Mouse (Mus musculus): ENCODE measurements around the gene Sgf29. TPM values are rescaled to one million over a fixed set of nuclear protein-coding genes. Genes with fewer than 3 reads are reported as not detected.
A peak's percentile ranks its signal among the peaks of the same experiment; 100 is the strongest.

Sgf29 gene
- 10 to 100 TPM in 21 of 26 experiments, 1 to 10 TPM in 5; 3.7 to 39.6 (median 21.9) TPM for total RNA-seq (2018; cell fraction: chromatin; rRNA removed)
- 10 to 100 TPM; 10.2 to 23.4 (median 16.9) TPM for total RNA-seq (2018; cell fraction: cytosol; rRNA removed)
- total RNA-seq (2018; cell fraction: nucleus; rRNA removed), result 10 to 100 TPM in 18 of 26 experiments, 1 to 10 TPM in 8; 4.0 to 36.7 (median 16.2) TPM
- 12.5 to 21.7 TPM (median 17.0 TPM) in 3 replicates for polyA plus RNA-seq (2018)

DNA sequence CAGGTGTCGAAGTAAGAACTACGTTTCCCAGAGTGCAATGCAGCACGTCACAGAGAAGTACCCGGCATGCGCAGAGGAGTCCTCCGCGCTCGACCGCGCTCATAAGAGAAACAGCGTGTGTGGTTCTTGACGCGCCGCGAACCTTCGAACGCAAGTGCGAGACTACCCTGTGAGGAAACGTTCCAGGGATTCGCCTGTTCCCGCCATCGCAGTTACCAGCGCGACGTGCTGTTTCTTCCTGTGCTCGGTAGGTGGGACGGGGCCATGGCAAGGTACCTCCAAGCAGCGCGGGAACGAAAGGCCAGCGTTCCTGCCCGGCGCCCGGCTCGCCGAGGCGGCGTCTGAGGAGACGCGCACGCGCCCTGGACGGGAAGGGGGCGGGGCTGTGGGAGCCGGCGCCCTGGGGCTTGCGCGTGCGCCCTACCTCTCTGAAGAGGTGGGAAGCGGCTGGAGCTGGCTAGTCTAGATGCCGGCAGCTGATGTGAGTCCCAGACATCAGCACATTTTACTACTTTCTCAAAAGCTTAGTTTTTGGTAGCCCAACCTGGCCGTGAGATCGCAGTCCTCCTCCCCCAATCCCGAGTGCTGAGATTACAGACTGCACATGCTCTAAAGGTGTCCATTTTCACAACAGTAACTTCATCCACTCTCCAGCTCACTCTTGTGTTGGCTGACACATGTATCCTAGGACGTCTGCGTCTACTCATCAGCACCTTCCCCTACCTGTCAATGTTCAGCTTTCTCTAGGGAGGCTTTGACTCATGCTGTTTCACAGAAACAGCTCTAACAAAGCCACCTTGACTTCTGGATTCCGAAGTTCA lies at the start of gene Sgf29:
TSS of gene Sgf29 (plus strand) at position 79 of the 821 bp plus-strand sequence.
- H3K27ac ChIP-seq, result peak within 1 kb of the TSS; percentile 71
- 2% methylated on average over 42 of the region's 57 CpGs for WGBS (ENCODE audit: missing documents)
- H3K4me3 ChIP-seq (ENCODE audit: inconsistent target), result peak within 1 kb of the TSS; percentile 48
- H3K79me2 ChIP-seq (ENCODE audit: inconsistent target), result peaks cover 35% of the 10 kb centered on the region
- H3K36me3 ChIP-seq (ENCODE audit: inconsistent target), result no peaks in the 10 kb centered on the region

DNA sequence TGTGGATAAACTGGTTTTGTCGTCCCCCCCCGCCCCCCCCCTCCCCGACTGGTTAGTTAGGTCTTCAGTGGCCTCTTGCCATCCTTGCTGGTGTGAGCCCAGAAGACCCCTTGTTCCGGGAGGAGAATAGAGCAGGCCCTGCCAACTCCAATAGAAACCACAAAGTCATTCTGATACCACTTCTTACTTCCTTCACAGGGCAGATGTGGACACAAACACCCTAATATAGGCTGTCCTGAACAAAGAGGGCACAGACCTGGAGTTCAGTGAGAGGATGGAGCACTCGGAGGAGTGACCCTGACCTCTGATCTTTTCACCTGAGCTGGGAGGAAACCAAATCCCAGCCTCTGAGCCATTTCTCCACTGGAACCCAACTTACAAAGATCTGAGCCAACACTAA lies 47.2 kb upstream of the Sgf29 start:
- Histone ChIP-seq H3K27ac (no peak overlapping the region), H3K36me3 (ENCODE audit: inconsistent target) (no peaks in the 10 kb centered on the region), H3K79me2 (ENCODE audit: inconsistent target) (no peaks in the 10 kb centered on the region), H3K4me3 (ENCODE audit: inconsistent target) (no peak overlapping the region)
- WGBS (ENCODE audit: missing documents), result 25% methylated on average over 3 of the region's 5 CpGs

DNA sequence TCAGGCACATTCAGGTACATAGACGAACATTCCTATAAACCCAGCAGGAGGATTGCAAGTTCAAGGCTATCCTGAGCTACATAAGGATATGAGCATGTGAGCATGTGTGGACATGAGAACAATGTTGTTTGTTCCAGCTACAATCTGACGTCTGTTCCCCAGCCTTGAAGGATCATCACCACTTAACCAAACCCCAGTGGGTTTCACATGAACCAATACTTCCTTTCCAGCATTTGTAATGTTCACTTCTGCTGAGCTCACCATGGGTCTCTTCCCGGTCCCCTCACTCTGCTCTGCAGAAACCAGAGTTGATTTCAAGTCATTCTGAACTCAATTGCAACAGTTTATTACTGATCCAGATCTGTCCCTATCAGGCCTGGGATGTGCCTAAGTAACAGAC lies 46.5 kb upstream of the Sgf29 start:
- 48% methylated on average over 3 of the region's 3 CpGs for WGBS (ENCODE audit: missing documents)
- no peak overlapping the region for H3K27ac ChIP-seq
- H3K36me3 ChIP-seq (ENCODE audit: inconsistent target), result no peaks in the 10 kb centered on the region
- no peaks in the 10 kb centered on the region for H3K79me2 ChIP-seq (ENCODE audit: inconsistent target)
- H3K4me3 ChIP-seq (ENCODE audit: inconsistent target), result no peak overlapping the region

DNA sequence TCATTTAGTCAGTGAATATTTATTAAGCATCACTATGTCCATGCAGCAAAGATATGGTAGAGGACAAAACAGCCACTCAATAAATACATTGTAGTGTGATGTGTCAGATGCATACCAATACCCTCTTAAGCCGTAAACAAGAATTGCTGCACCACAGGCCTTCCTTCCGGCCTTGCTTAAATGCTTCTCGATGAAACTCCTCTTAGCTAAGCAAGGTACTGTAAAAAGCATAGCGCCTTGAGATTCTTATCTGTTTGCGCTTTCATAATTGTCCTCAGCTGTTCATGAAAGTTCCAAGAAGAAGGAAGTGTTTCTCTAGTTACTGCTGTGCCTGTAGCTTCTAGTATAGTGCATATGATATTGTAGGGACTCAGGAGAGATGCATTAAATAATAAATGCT lies 42.5 kb upstream of the Sgf29 start:
- peak overlapping the region; percentile 69 for H3K27ac ChIP-seq

DNA sequence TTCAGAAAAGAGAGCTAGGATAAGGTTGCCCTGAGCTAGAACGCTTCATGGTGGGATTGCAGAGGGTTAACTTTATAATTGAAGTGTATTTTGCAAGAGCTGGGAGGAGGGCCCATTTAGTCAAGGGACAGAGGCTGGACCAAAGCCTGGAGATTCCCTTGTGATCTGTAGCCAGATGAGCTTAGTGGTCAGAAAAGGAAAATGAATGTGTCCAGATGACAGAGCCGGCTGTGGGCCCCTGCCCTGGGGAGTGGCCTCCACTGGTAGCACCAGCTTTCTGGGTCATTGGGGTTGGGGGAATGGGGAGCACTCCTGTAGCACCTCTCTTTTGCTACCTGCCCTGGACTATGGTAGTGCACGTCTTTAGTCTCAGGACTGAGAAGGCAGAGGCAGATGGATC lies 42.0 kb upstream of the Sgf29 start:
- Histone ChIP-seq H3K27ac (peak overlapping the region; percentile 69), H3K4me3 (ENCODE audit: inconsistent target) (no peak overlapping the region), H3K79me2 (ENCODE audit: inconsistent target) (no peaks in the 10 kb centered on the region), H3K36me3 (ENCODE audit: inconsistent target) (no peaks in the 10 kb centered on the region)
- 60% methylated on average over 3 of the region's 3 CpGs for WGBS (ENCODE audit: missing documents)

More for the DNA sequence above, 42.5 kb upstream of the Sgf29 start:
- Histone ChIP-seq H3K4me3 (ENCODE audit: inconsistent target) (no peak overlapping the region), H3K36me3 (ENCODE audit: inconsistent target) (no peaks in the 10 kb centered on the region), H3K79me2 (ENCODE audit: inconsistent target) (no peaks in the 10 kb centered on the region)
- WGBS (ENCODE audit: missing documents), result 9% methylated on average over 5 of the region's 5 CpGs

DNA sequence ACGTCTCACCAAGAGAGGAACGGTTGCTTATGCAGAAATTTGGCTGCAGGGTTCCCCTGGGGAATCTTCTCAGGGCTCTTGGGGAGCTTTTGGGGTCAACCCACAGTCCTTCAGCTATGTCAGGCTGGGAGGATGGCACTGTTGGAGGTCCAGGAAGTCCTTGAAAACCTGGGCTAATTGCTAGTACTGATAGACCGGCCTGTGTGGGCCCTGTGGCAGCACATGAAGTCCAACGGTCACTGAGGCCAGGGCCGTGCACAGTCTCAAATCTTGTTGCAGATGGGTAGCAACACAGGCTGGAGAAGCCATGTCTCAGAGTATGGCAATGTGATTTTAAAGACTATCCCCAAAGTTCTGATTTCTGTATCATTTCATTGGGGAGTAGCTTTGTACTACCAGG lies 41.3 kb upstream of the Sgf29 start:
- 82% methylated on average over 5 of the region's 5 CpGs for WGBS (ENCODE audit: missing documents)
- Histone ChIP-seq H3K27ac (peak overlapping the region; percentile 69), H3K36me3 (ENCODE audit: inconsistent target) (no peaks in the 10 kb centered on the region), H3K4me3 (ENCODE audit: inconsistent target) (no peak overlapping the region), H3K79me2 (ENCODE audit: inconsistent target) (no peaks in the 10 kb centered on the region)

DNA sequence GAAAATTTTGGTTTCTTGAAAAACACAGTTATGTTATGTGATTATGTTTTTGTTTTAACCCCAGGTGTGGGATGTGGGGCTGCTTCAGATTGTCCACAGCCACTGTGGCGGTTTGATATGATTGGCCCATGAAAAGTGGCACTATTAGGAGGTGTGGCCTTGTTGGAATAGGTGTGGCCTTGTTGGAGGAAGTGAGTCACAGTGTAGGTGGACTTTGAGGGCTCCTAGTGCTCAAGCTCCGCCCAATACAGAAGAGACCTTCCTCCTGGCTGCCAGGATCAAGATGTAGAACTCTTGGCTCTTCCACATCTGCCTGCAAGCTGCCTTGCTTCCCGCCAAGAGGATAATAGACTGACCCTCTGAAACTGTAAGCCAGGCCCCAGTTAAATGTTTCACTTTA lies 36.4 kb upstream of the Sgf29 start:
- Histone ChIP-seq H3K36me3 (ENCODE audit: inconsistent target) (no peaks in the 10 kb centered on the region), H3K79me2 (ENCODE audit: inconsistent target) (no peaks in the 10 kb centered on the region), H3K4me3 (ENCODE audit: inconsistent target) (no peak overlapping the region), H3K27ac (no peak overlapping the region)
- WGBS (ENCODE audit: missing documents), result 100% methylated on average over 3 of the region's 3 CpGs

DNA sequence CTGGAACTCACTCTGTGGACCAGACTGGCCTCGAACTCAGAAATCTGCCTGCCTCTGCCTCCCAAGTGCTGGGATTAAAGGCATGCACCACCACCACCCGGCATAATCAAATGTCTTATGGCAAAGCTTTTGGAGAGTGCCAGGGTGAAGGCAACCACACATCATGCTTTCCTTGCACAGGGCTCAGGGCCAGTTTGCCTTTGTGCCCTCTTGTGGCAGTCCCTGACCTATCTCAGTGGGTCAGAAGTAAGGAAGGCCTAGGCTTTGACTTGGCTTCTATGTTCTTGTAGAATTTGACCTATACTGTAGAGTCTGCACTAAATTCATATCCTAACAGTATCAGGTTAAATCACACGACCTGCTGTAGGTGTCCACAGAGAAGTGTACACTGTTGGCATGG lies 32.4 kb upstream of the Sgf29 start:
- Histone ChIP-seq H3K36me3 (ENCODE audit: inconsistent target) (no peaks in the 10 kb centered on the region), H3K4me3 (ENCODE audit: inconsistent target) (no peak overlapping the region), H3K79me2 (ENCODE audit: inconsistent target) (no peaks in the 10 kb centered on the region), H3K27ac (no peak overlapping the region)
- WGBS (ENCODE audit: missing documents), result 76% methylated on average over 3 of the region's 3 CpGs

DNA sequence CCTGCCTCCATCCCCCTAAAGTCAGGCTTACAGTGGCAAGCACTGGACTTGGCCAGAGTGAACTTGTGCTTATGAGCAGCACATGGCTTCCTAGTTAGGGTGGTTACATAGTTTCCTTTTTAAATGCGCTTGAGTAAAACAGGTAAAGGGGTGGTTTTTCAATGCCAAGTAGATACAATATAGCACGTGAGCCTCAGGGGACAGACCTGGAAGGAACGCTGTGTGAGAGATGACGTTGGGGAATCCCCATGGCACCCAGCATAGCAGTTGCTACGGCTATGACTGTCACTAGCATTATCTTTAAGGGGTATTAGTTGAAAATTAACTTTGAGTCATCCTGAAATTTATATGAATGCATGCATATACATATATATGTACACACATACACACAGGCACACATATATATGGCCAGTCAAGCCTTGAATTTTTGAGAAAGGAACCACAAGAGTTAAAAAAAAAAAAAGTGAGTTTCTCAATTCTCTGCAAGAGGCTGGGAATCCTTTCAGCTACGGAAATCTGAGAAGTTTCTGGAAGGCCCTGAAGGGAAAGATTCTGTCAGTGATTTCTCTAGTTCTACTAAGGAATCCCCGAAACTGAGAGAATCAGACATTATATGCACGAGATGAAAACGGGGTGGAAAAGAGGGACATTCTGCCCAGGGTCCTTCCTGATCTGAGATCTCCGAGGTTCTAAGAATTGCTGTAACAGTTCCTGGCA lies 29.4 kb upstream of the Sgf29 start:
- Histone ChIP-seq H3K4me3 (ENCODE audit: inconsistent target) (no peak overlapping the region), H3K27ac (no peak overlapping the region), H3K36me3 (ENCODE audit: inconsistent target) (no peaks in the 10 kb centered on the region), H3K79me2 (ENCODE audit: inconsistent target) (peaks cover 18% of the 10 kb centered on the region)
- 90% methylated on average over 10 of the region's 10 CpGs for WGBS (ENCODE audit: missing documents)

DNA sequence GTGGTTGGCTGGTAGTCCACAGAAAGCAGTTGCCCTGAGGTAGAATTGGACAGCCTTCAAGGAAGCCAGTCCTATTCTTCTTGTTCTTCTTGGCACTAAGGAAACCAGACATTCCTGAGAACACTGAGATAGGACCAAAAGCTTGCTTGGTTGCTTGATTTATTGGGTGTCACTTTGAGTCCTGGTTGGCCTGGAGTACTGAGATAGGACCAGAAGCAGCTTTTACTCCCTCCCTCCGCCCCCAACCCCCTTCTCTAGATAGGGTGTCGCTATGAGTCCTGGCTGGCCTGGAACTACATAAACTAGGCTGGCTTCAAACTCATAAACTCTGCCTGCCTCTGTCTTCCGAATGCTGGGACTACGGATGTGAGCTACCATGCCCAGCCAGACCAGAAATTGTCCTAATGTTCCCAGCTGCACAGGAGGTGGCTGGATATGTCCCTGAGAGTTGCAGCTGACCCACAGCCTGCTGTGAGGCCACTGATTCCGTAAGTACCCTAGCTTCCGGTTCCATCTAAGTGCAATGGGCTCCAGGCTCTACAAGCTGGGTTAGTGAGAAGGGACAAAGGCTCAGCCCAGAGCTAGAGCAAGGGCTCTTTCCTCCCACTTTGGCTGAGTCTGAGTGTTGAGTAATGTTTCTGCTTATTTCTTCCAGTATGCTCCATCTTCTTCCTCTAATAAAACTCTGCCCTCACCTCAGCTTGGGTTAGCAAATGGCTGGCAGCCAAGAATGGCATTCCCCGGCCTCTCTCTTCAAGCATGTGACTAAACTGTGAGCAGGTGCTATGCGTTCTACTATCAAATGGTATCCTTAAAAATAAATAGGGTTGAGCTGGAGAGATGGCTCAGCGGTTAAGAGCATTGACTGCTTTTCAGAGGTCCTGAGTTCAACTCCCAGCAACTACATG lies 27.4 kb upstream of the Sgf29 start:
- Histone ChIP-seq H3K4me3 (ENCODE audit: inconsistent target) (no peak overlapping the region), H3K36me3 (ENCODE audit: inconsistent target) (no peaks in the 10 kb centered on the region), H3K27ac (no peak overlapping the region), H3K79me2 (ENCODE audit: inconsistent target) (peaks cover 25% of the 10 kb centered on the region)
- WGBS (ENCODE audit: missing documents), result 57% methylated on average over 9 of the region's 9 CpGs

DNA sequence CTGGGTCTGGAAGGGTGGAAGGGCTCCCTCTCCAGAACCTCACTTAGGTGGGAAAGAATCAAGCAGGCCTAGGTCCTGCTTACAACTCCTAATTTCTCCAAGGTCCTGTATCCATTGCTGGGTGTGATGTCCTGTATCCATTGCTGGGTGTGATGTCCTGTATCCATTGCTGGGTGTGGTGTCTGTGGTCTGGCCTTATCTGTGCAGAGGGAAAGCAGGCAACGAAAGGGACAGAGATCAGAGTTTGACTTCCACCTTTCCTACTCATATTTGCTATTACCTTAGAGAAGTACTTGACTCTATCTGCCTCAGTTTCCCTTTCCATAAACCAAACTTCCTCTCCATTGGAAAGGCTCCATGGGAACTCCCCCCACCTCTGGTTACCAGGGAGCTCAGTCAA lies 25.7 kb upstream of the Sgf29 start:
- no peak overlapping the region for H3K4me3 ChIP-seq (ENCODE audit: inconsistent target)
- H3K79me2 ChIP-seq (ENCODE audit: inconsistent target), result peaks cover 25% of the 10 kb centered on the region
- no peak overlapping the region for H3K27ac ChIP-seq
- H3K36me3 ChIP-seq (ENCODE audit: inconsistent target), result no peaks in the 10 kb centered on the region
- WGBS (ENCODE audit: missing documents), result no CpG with 5 or more reads among the region's 1 CpGs

DNA sequence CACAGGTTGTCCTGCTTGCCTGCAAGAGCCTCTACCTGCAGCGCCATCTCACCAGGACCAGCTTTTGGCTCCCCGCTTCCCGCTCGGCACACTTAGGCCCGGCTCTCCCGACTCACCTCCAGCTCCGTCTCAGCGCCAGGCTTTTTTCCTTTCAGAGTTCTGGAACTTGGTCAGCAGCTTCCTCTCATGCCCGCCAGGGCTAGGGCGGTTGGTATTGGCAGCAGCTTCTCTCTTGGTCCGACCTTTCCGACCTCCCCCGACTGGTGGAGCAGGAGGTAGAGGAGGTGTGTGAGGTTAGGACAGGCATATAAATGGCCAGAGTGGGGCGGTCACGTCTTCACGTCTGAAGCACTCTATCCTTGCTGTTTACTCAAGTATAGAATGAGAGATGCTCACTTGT lies 24.3 kb upstream of the Sgf29 start:
- Histone ChIP-seq H3K79me2 (ENCODE audit: inconsistent target) (peaks cover 25% of the 10 kb centered on the region), H3K4me3 (ENCODE audit: inconsistent target) (peak overlapping the region; percentile 44), H3K27ac (peak overlapping the region; percentile 88), H3K36me3 (ENCODE audit: inconsistent target) (no peaks in the 10 kb centered on the region)
- WGBS (ENCODE audit: missing documents), result 91% methylated on average over 16 of the region's 16 CpGs

DNA sequence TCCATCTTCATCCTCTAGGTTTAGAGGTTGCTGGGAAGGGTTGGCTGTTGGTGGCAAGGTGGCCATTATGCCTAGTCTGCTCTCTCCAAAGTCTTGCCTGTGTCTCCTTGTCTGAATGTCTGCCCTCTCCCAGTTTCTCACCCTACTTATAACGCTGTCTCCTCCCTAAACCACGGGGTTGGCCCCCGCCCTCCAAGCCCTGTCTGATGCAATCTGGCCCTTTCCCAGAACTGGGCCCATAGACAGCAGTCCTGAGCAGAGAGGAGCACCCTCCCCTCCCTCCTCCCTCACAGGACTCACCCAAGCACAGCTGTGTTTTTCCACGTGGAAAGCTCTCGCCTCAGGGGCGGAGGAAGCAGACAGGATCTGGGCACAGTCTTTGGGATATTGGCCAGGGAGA lies 23.7 kb upstream of the Sgf29 start:
- Histone ChIP-seq H3K36me3 (ENCODE audit: inconsistent target) (no peaks in the 10 kb centered on the region), H3K79me2 (ENCODE audit: inconsistent target) (peaks cover 25% of the 10 kb centered on the region), H3K27ac (peak overlapping the region; percentile 88), H3K4me3 (ENCODE audit: inconsistent target) (peak overlapping the region; percentile 44)
- 28% methylated on average over 5 of the region's 6 CpGs for WGBS (ENCODE audit: missing documents)

All from macrophage (primary cell).